Mouse (Mus musculus): ENCODE data around the gene Myadml2. TPM values are rescaled to one million over a fixed set of nuclear protein-coding genes. Genes with fewer than 3 reads are reported as not detected.

Gene Myadml2
- total RNA-seq, 2 experiments from 2014 or later, result 5.9 to 6.0 TPM

GRCm38 (mm10) chr11:120618619-120619535, 29.1 kb downstream of the Myadml2 start:
- no peak for DNase-seq (ENCODE audit: low spot score in 2 of 2)
- intact Hi-C loops (cut with DNase I), result loop anchor here (5.0 kb wide), 1 partner anchor 102 kb away; no protein-coding TSS in a partner anchor

- intact Hi-C loops (cut with DNase I), result loop anchor here (5.0 kb wide), 1 partner anchor 100 kb away; no protein-coding TSS in a partner anchor
Observed at GRCm38 (mm10) chr11:120617519-120618112, 30.3 kb downstream of the Myadml2 start, which contains the start of gene Pcyt2. Pcyt2 (minus strand) TSS chr11:120617936.

GRCm38 (mm10) chr11:120616617-120617294, 31.2 kb downstream of the Myadml2 start:
- intact Hi-C loops (cut with DNase I), result loop anchor here (5.0 kb wide), 1 partner anchor 99 kb away; no protein-coding TSS in a partner anchor
- DNase-seq (ENCODE audit: low spot score in 2 of 2), result no peak

More at GRCm38 (mm10) chr11:120617519-120618112, 30.3 kb downstream of the Myadml2 start, which contains the start of gene Pcyt2:
- peak; percentile 91 to 92 for DNase-seq (ENCODE audit: low spot score in 2 of 2)

GRCm38 (mm10) chr11:120615606-120616203, 32.3 kb downstream of the Myadml2 start:
- intact Hi-C loops (cut with DNase I), result loop anchor here (5.0 kb wide), 1 partner anchor 98 kb away; no protein-coding TSS in a partner anchor
- DNase-seq (ENCODE audit: low spot score in 2 of 2), result no peak

- DNase-seq (ENCODE audit: low spot score in 2 of 2), result no peak
- intact Hi-C loops (cut with DNase I), result loop anchor here (5.0 kb wide), 1 partner anchor 98 kb away; no protein-coding TSS in a partner anchor
Observed at GRCm38 (mm10) chr11:120615167-120615566, 32.8 kb downstream of the Myadml2 start.

- intact Hi-C loops (cut with DNase I), result no loop called here
- DNase-seq (ENCODE audit: low spot score in 2 of 2), result no peak
Observed at GRCm38 (mm10) chr11:120613976-120614375, 34.0 kb downstream of the Myadml2 start.

- DNase-seq (ENCODE audit: low spot score in 2 of 2), result no peak
- intact Hi-C loops (cut with DNase I), result no loop called here
Observed at GRCm38 (mm10) chr11:120613481-120613972, 34.4 kb downstream of the Myadml2 start.

GRCm38 (mm10) chr11:120612763-120613162, 35.2 kb downstream of the Myadml2 start:
- intact Hi-C loops (cut with DNase I), result no loop called here
- DNase-seq (ENCODE audit: low spot score in 2 of 2), result peak; percentile 71 to 86

GRCm38 (mm10) chr11:120610477-120611046, 37.4 kb downstream of the Myadml2 start:
- no peak for DNase-seq (ENCODE audit: low spot score in 2 of 2)
- intact Hi-C loops (cut with DNase I), result no loop called here

- intact Hi-C loops (cut with DNase I), result no loop called here
- DNase-seq (ENCODE audit: low spot score in 2 of 2), result no peak
Observed at GRCm38 (mm10) chr11:120609250-120609649, 38.7 kb downstream of the Myadml2 start.

GRCm38 (mm10) chr11:120608241-120609034, 39.5 kb downstream of the Myadml2 start, which contains the start of gene Npb:
Npb (plus strand) TSS chr11:120608477.
- intact Hi-C loops (cut with DNase I), result no loop called here
- DNase-seq (ENCODE audit: low spot score in 2 of 2), result no peak

GRCm38 (mm10) chr11:120606764-120607163, 41.2 kb downstream of the Myadml2 start:
- intact Hi-C loops (cut with DNase I), result no loop called here
- DNase-seq (ENCODE audit: low spot score in 2 of 2), result no peak

- intact Hi-C loops (cut with DNase I), result no loop called here
- DNase-seq (ENCODE audit: low spot score in 2 of 2), result no peak
Observed at GRCm38 (mm10) chr11:120605667-120606066, 42.3 kb downstream of the Myadml2 start.

GRCm38 (mm10) chr11:120603545-120603944, 44.4 kb downstream of the Myadml2 start:
- no peak for DNase-seq (ENCODE audit: low spot score in 2 of 2)
- intact Hi-C loops (cut with DNase I), result no loop called here

- intact Hi-C loops (cut with DNase I), result no loop called here
- DNase-seq (ENCODE audit: low spot score in 2 of 2), result no peak
Observed at GRCm38 (mm10) chr11:120600716-120601115, 47.2 kb downstream of the Myadml2 start.

GRCm38 (mm10) chr11:120598990-120599549, 48.9 kb downstream of the Myadml2 start:
- no peak for DNase-seq (ENCODE audit: low spot score in 2 of 2)
- intact Hi-C loops (cut with DNase I), result no loop called here

GRCm38 (mm10) chr11:120598283-120598989, 49.5 kb downstream of the Myadml2 start, which contains the start of the genes Alyref and Anapc11:
Alyref (minus strand) TSS chr11:120598365.
Anapc11 (plus strand) TSS chr11:120598421.
- peak; percentile 92 to 95 for DNase-seq (ENCODE audit: low spot score in 2 of 2)

More at GRCm38 (mm10) chr11:120598283-120598989, 49.5 kb downstream of the Myadml2 start, which contains the start of the genes Alyref and Anapc11:
- intact Hi-C loops (cut with DNase I), result no loop called here

All from left cerebral cortex, postnatal 14 days (tissue).